Mouse (Mus musculus) layer of hippocampus, postnatal 14 days (tissue): ENCODE results near the gene Mrpl52. TPM values are rescaled to one million over a fixed set of nuclear protein-coding genes. Genes with fewer than 3 reads are reported as not detected.

Experiments used
- DNase-seq, 2 experiments: peaks; one replicate each; pipeline ENCODE4 v3.0.0; 2021 to 2022; ENCODE audit warnings: low spot score in 2 of 2, mixed read lengths in 1 of 2
- total RNA-seq, 2 experiments: library from RNA; stranded (reverse); gene quantifications; 2 replicates each; pipeline ENCODE4 v1.2.3; 2021

Mrpl52 gene
- total RNA-seq, 2 experiments from 2014 or later = 92.7 to 96.6 TPM

GRCm38 (mm10) chr14:54409980-54410810, 16.5 kb upstream of the Mrpl52 start:
- no peak for DNase-seq

DNA sequence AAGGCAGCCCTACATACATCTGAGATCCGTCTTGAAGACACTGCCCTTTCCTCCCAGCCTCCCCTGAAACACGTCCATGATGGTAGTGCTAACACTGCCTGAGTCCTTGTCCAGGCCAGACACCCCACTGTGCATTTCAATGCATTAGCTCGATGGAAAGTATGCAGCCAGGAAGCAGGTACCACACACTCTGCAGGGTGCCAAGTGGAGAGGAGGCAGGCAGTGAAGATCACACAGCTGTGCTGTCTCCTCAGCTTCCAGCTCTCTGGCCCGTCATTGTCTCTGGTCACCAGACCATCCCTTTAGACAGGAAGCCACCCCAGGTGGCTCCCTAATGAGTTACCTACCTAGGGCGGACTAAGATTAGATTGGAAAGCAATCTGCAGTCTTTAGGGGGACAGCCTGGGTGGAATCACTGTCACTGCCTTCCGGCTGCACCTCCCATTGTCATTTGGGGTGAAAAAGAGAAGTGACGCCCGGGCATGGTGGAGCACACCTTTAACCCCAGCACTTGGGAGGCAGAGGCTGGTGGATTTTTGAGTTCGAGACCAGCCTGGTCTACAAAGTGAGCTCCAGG, 14.6 kb upstream of the Mrpl52 start:
- DNase-seq = no peak

GRCm38 (mm10) chr14:54412629-54413170, 14.0 kb upstream of the Mrpl52 start:
- peak in 1 of 2 experiments; percentile 49 for DNase-seq

DNA sequence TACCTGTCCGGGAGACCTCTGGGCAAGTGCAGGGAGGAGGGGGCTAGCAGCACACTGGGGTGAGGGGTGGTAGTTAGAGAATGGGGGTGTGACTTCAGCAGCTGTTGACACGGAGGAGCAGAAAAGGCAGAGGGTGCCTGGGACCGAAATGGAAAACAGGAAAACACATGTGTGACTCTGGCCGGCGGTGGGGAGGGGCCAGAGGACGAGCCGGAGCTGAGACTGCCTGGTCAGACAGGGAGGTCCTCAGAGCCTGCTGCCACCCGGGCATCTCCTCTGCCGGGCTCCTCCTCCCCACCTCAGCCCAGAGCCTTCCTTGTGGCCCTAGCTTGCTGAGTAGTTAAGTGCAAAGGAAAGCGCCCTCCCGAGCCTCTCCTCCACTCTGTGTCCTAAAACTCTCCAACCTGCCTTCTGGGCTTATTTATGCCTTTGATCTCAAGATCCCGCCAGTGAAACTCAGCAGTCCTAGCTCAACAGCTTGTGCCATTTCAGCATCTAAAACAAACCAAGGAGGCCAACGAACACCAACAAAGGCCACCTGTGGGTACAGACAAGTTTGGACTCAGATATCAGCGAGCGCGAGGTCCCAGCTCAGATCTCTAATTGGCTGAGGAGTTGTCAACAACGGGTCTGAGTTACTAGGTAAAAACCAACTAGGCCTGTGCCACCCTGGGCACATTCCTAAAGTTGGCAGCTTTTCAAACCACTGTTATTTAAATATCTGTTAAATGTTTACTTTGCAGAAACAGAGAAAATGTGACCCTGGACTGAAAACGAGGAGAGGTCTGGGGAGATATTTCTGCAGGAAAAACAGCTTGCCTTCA, 12.6 kb upstream of the Mrpl52 start:
- DNase-seq = no peak

- DNase-seq = no peak
Observed at GRCm38 (mm10) chr14:54415241-54416020, 11.3 kb upstream of the Mrpl52 start.

- DNase-seq = no peak
Observed at GRCm38 (mm10) chr14:54416229-54416775, 10.4 kb upstream of the Mrpl52 start.

GRCm38 (mm10) chr14:54416830-54417229, 9.9 kb upstream of the Mrpl52 start:
- no peak for DNase-seq

DNA sequence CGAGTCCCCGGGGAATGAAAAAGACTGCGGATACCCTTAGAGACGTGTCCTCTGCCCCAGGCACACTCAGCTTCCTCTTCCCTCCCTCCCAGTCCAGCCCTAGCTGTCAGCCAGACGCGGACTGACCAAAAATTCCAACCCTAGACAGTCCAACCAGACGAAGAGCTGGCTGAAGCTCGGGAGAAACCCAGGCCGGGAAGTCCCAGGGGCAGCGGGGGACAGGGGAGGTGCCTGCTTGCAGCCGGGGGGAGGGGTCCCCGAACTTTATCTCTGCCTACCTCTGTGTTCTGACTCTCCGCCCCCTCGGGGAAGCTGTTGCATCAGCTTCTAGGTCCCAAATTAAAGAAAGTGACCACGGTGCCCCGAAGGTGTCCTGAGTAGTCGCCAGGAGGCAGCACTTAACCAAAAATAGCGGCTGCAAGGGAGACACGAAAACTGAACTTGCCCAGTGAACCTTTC, 9.1 kb upstream of the Mrpl52 start, which contains the start of gene Slc7a7:
Slc7a7 (minus strand) TSS at position 158 of the 459 bp plus-strand sequence.
- DNase-seq = no peak

DNA sequence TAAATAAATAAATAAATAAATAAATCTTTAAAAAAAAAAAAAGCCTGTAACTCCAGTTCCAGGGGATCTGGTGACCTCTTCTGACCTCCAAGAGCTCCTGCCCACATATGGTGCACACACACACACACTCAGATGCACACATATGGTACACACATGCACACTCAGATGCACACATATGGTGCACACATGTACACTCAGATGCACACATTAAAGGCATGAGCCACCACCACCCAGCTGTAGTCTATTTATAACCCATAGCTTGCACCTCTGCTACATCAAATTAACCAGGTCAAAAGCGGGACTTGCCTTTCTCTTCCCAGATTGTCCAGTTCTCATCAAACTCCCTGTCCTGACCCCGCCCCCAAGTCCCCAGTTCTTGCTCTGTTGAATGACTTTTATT, 5.7 kb upstream of the Mrpl52 start:
- DNase-seq = no peak

- DNase-seq = no peak
Observed at GRCm38 (mm10) chr14:54423406-54423805, 3.3 kb upstream of the Mrpl52 start.

DNA sequence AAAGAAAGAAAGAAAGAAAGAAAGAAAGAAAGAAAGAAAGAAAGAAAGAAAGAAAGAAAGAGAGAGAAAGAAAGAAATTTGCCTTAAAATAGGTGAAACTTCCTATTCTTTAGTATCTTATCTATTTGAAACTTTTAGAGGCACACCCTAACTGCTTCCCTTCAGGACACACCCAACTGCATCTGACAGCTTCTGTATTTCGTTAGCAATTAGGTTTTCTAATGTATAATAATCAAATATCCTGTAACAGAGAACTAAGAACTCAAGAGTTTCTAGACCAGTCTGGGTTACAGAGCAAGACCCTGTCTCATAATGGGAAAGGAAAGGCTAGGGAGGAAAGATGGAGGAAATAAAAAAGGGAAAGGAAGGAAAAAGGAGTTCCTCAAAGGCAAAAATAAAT, 2.1 kb upstream of the Mrpl52 start:
- no peak for DNase-seq

DNA sequence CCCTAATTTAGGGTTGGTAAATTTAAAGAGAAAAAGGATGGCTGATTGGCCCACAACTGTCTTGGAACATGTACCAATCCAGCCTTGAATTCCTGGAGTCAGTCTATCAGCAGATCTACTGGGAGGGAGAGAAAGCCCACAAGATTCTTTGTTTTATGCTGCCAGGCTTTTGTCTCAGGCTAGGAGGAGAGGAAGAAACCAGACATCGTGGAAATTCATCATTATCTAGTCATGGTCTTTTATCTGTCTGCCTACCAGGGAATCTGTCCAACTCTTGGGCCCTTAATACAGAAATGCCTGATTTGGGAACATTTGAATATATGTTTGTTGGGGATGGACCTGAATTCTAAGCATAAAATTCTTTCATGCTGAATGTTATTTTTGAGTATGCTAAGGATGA, 1.2 kb upstream of the Mrpl52 start:
- DNase-seq = no peak

DNA sequence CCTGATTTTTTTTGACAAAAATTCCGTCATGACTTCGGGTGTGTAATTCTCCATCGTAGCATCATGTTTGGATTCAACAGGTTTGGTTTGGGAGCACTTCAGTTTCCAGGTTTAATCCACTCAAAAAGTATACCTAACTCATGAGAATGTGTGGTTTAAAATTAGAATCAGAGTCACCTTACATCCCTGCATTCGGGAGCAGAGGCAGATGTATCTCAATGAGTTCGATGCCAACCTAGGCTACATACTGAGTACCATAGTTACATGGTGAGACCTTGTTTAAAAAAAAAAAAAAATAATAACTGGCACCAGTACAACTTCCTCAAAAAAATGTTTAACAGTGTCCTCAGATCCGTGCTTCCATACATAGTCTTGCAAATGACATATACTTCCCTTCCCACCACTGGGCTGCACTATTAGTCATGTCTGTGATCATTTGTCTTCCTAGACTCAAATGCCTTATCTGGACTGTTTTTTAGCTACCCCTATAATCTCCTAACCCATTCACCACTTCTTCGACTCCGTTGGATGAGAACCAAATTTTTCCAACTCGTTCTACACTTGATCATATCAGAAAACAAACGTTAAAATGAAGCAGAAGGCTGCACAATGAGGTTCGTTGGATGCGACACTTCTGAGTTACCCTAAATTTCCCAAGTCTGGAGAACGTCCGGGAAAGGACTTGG, 563 bp upstream of the Mrpl52 start:
- DNase-seq = no peak

- no peak for DNase-seq
Observed at GRCm38 (mm10) chr14:54427696-54428095, 987 bp downstream of the Mrpl52 start.

DNA sequence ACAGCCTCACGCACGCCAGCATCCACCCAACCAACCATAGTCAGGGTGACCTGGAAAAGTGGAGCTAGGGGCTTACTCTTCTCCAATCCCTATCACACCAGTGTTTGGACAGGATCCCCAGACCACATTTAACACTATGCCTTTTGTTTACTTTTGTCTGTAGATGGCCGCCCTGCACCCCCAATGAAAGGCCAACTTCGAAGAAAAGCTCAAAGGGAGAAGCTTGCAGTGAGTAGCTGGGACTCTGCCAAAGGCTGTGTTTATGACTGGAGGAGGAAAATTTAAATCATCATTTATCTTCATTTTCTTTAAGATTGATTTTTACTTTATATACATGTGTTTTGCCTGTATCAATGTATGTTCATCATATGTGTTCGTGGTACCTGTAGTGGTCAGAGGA, 1.7 kb downstream of the Mrpl52 start:
- no peak for DNase-seq

DNA sequence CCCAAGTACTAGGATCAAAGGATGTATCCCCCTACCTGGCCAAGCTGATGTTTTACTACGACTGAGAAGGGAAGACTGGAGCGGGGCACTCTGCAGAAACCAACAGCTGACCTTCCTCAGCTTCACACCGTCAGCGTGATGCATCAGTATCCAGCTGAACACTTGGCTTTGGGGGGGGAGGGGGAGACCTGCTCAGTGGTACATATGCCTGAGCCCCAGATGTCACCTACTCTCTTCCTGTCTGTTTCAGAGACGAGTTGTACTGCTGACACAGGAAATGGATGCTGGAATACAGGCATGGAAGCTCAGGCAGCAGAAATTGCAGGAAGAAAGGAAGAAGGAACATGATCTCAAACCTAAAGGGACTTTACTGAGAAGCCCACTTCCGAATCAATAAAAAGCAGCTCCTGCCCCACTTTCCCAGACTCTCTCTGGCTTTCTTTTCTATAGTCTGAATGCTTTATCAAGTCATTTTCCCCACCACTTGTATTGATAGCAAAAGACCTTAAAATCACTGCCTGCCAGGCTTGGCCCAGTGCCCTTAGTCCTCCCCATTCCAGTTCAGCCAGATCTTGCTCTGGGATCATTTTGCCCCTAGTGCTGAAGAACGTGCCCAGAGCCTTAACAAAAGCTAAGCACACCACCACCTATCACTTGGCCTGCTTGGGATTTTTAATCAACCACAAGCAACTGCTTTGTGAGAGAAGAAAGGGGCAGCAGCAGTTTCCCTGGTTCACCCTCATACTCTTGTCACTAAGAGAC, 2.8 kb downstream of the Mrpl52 start:
- DNase-seq = no peak

- DNase-seq = no peak
Observed at GRCm38 (mm10) chr14:54430406-54431145, 3.9 kb downstream of the Mrpl52 start.

GRCm38 (mm10) chr14:54431334-54432077, 4.8 kb downstream of the Mrpl52 start, which contains the start of gene Mmp14:
Mmp14 (plus strand) TSS chr14:54431612.
- peak; percentile 40 to 73 for DNase-seq
